18 mouse cellular contexts compared by ENCODE assay signal in genomic region chr1:89193576-89193975, GRCm38 (mm10).
DNase-seq lines count a peak whose midpoint lies in the region; ATAC-seq and TF ChIP-seq lines count a peak whose summit lies in the region.
"Had no signal": no experiment of that assay in that cellular context is flagged by ENCODE, and none has a peak within 500 bp of the region (broad histone marks: within the 10 kb centered on the region; RNA-seq: fewer than 3 reads in every experiment).

No protein-coding gene starts in this region.

- no peaks in the 10 kb centered on the region for H3K9me3 ChIP-seq in kidney, embryonic 15.5 days (replicated peaks)
- H3K9me3 ChIP-seq: embryonic facial prominence, embryonic 13.5 days; forebrain, embryonic 12.5 days; heart, embryonic 10.5 days; hindbrain, embryonic 10.5 days; midbrain, embryonic 12.5 days; neural tube, embryonic 15.5 days had no signal

- no peak for TF ChIP-seq POLR2A in testis, adult 2 months (IDR thresholded peaks at IDR 0.05; ENCODE audit: control insufficient read depth, low read depth, low read length)

- no peak overlapping the region for H3K4me2 ChIP-seq in kidney, embryonic 15.5 days
- H3K4me2 ChIP-seq: embryonic facial prominence, embryonic 13.5 days; forebrain, embryonic 12.5 days; liver, embryonic 11.5 days; midbrain, embryonic 12.5 days; neural tube, embryonic 15.5 days had no signal

- H3K9ac ChIP-seq in kidney, embryonic 15.5 days: no peak overlapping the region
- H3K9ac ChIP-seq: embryonic facial prominence, embryonic 13.5 days; forebrain, embryonic 12.5 days; midbrain, embryonic 12.5 days; neural tube, embryonic 15.5 days had no signal

- H3K4me1 ChIP-seq in testis, adult 2 months (ENCODE audit: control insufficient read depth, insufficient read depth, low read length): peaks cover 9% of the 10 kb centered on the region
- peaks cover 26% of the 10 kb centered on the region for H3K4me1 ChIP-seq in kidney, embryonic 15.5 days

- peak; percentile 37 to 39 for DNase-seq in layer of hippocampus, adult 2 months (ENCODE audit: low spot score in 2 of 2)
- DNase-seq in layer of hippocampus, postnatal 36 days: no peak
- DNase-seq in testis, postnatal 14 days (ENCODE audit: low spot score): no peak
- DNase-seq in right cerebral cortex, postnatal 10 days (ENCODE audit: low spot score in 2 of 2): peak; percentile 81 to 86
- DNase-seq in spleen, postnatal 10 days (ENCODE audit: low spot score in 2 of 2): no peak

- no peak overlapping the region for H3K27ac ChIP-seq in layer of hippocampus, adult 2 months
- no peak overlapping the region for H3K27ac ChIP-seq in testis, adult 2 months (ENCODE audit: control insufficient read depth, insufficient read depth, low read depth, low read length)
- H3K27ac ChIP-seq in kidney, embryonic 15.5 days: no peak overlapping the region
- H3K27ac ChIP-seq: embryonic facial prominence, embryonic 13.5 days; forebrain, embryonic 12.5 days; heart, embryonic 10.5 days; hindbrain, embryonic 10.5 days; hindbrain, postnatal 0 days; midbrain, embryonic 12.5 days; neural tube, embryonic 15.5 days had no signal

- no peaks in the 10 kb centered on the region for H3K36me3 ChIP-seq in testis, adult 2 months (ENCODE audit: control insufficient read depth, insufficient read depth, low read length)
- H3K36me3 ChIP-seq in kidney, embryonic 15.5 days: no peaks in the 10 kb centered on the region
- H3K36me3 ChIP-seq: embryonic facial prominence, embryonic 13.5 days; forebrain, embryonic 12.5 days; heart, embryonic 10.5 days; hindbrain, embryonic 10.5 days; midbrain, embryonic 12.5 days; neural tube, embryonic 15.5 days had no signal

- ATAC-seq in kidney, embryonic 15.5 days (replicated peaks; ENCODE audit: low FRiP score): no peak
- ATAC-seq: CD4-positive, CD25-positive, alpha-beta regulatory T cell, adult 4 months; hindbrain, postnatal 0 days; intestine, embryonic 16.5 days had no signal

- TF ChIP-seq CTCF in layer of hippocampus, adult 2 months (conservative IDR thresholded peaks at IDR 0.05): no peak
- TF ChIP-seq CTCF in testis, adult 2 months (IDR thresholded peaks at IDR 0.05; ENCODE audit: control insufficient read depth, insufficient read depth, insufficient replicate concordance, low read depth, low read length): no peak

- no peak overlapping the region for H3K4me3 ChIP-seq in layer of hippocampus, adult 2 months
- H3K4me3 ChIP-seq in testis, adult 2 months (ENCODE audit: control insufficient read depth, low read depth, low read length): peak overlapping the region; percentile 34
- H3K4me3 ChIP-seq in kidney, embryonic 15.5 days (replicated peaks): no peak overlapping the region
- H3K4me3 ChIP-seq: embryonic facial prominence, embryonic 13.5 days; erythroblast, embryonic 14.5 days; forebrain, embryonic 12.5 days; heart, embryonic 10.5 days; hindbrain, embryonic 10.5 days; midbrain, embryonic 12.5 days; neural tube, embryonic 15.5 days had no signal

- WGBS in kidney, embryonic 15.5 days: 70% methylated on average over 7 of the region's 7 CpGs

- H3K27me3 ChIP-seq in testis, adult 2 months (ENCODE audit: control insufficient read depth, insufficient read depth, low read length): no peaks in the 10 kb centered on the region
- no peaks in the 10 kb centered on the region for H3K27me3 ChIP-seq in kidney, embryonic 15.5 days
- H3K27me3 ChIP-seq: midbrain, embryonic 12.5 days; neural tube, embryonic 15.5 days had no signal

Comparison
In these comparisons a context has a peak if more than half of its experiments do, and no peak if none do; other contexts are left out.
1. DNase-seq: peak in layer of hippocampus, adult 2 months (2 of 2) and right cerebral cortex, postnatal 10 days (2 of 2); none in layer of hippocampus, postnatal 36 days (0 of 2), testis, postnatal 14 days (single experiment) and spleen, postnatal 10 days (0 of 2).